Mouse (Mus musculus) testis, adult 2 months (tissue): Measurements from ENCODE around the gene Irgm2.

Experiments
- CTCF ChIP-seq: fragments of 200-500 bp; IDR thresholded peaks from 2 replicates; pipeline ENCODE4 v1.5.1; 2012; ENCODE audit warnings: low read depth, mild to moderate bottlenecking, inconsistent platforms, low read length, moderate library complexity; ENCODE audit not compliant: control insufficient read depth, insufficient read depth, insufficient replicate concordance
- POLR2A ChIP-seq: fragments of 200-500 bp; IDR thresholded peaks from 2 replicates; pipeline ENCODE4 v1.6.1; 2012; ENCODE audit warnings: low read depth, mild to moderate bottlenecking, inconsistent platforms, low read length, moderate library complexity; ENCODE audit not compliant: control insufficient read depth

DNA sequence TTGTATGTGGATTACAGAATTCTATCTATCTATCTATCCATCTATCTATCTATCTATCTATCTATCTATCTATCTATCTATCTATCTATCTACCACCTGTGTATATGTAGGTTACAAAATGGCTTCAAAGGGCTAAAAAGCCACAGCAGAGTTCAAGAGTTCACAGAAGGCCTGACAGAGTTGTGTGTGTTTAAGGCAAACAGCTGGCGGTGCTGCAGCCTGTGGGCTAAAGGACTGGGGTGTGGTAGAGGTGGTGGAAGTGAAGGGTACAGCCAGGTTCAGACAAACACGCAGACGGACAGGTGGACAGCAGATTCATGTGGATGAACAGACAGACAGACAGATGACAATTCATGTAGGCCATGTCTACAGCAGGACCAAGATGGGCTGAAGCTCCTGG, 68.9 kb downstream of the Irgm2 start:
- no peak for TF ChIP-seq CTCF
- no peak for TF ChIP-seq POLR2A
